Mouse (Mus musculus): ENCODE results near the gene Gck. TPM values are rescaled to one million over a fixed set of nuclear protein-coding genes. Genes with fewer than 3 reads are reported as not detected.

Gck gene
- polyA plus RNA-seq, 1 experiment from 2014 or later: 1.2 TPM

- no peak for DNase-seq (ENCODE audit: low spot score)
- no peak for ATAC-seq
- Histone ChIP-seq H3K36me3 (ENCODE audit: insufficient read depth, low read length) (no peaks in the 10 kb centered on the region), H3K9me3 (ENCODE audit: low read length) (no peaks in the 10 kb centered on the region), H3K4me1 (ENCODE audit: insufficient read depth, low read depth, low read length) (no peaks in the 10 kb centered on the region), H3K4me3 (ENCODE audit: low read depth, low read length) (no peak overlapping the region), H3K27ac (ENCODE audit: low read length) (no peak overlapping the region), H3K27me3 (replicated peaks; ENCODE audit: insufficient read depth, low read length) (no peaks in the 10 kb centered on the region), H3K9ac (replicated peaks; ENCODE audit: low read depth) (no peak overlapping the region), H3K4me2 (replicated peaks; ENCODE audit: low read depth, low read length) (no peak overlapping the region)
- TF ChIP-seq CTCF (IDR thresholded peaks at IDR 0.05) (no peak), EP300 (IDR thresholded peaks at IDR 0.05) (no peak)
- 18% methylated on average over 9 of the region's 9 CpGs for WGBS
These were observed 26.2 kb upstream of the Gck start for GRCm38 (mm10) chr11:5976106-5976505.

DNA sequence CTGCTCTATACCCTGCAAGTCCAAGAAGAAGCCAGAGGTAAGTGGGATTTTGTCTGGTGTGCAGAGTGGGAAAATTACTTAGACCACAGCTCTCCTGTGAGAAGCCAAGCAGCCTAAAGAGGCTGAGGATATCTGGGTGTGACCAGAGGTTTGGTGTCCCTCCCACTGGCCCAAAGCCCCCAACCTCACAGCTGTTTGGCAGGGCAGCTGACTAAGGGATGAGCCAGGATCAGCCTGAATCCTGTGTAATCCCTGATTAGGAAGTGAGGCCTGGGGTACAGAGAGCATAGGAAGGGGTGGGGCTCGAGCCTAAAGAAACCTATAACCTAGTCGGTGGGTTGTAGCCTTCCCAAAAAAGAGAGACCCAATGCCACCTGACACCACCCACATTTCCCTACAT lies 25.2 kb upstream of the Gck start:
- Histone ChIP-seq H3K9me3 (ENCODE audit: low read length) (no peaks in the 10 kb centered on the region), H3K4me3 (ENCODE audit: low read depth, low read length) (no peak overlapping the region), H3K27ac (ENCODE audit: low read length) (no peak overlapping the region), H3K36me3 (ENCODE audit: insufficient read depth, low read length) (no peaks in the 10 kb centered on the region), H3K27me3 (replicated peaks; ENCODE audit: insufficient read depth, low read length) (no peaks in the 10 kb centered on the region), H3K4me2 (replicated peaks; ENCODE audit: low read depth, low read length) (no peak overlapping the region), H3K9ac (replicated peaks; ENCODE audit: low read depth) (no peak overlapping the region), H3K4me1 (ENCODE audit: insufficient read depth, low read depth, low read length) (no peaks in the 10 kb centered on the region)
- TF ChIP-seq EP300 (IDR thresholded peaks at IDR 0.05) (no peak), CTCF (IDR thresholded peaks at IDR 0.05) (no peak)
- ATAC-seq: no peak
- 65% methylated on average over 2 of the region's 2 CpGs for WGBS
- DNase-seq (ENCODE audit: low spot score): no peak

GRCm38 (mm10) chr11:5974053-5974452 lies 24.2 kb upstream of the Gck start:
- TF ChIP-seq CTCF (IDR thresholded peaks at IDR 0.05): no peak
- no peak for TF ChIP-seq EP300 (IDR thresholded peaks at IDR 0.05)
- Histone ChIP-seq H3K4me2 (replicated peaks; ENCODE audit: low read depth, low read length) (no peak overlapping the region), H3K36me3 (ENCODE audit: insufficient read depth, low read length) (no peaks in the 10 kb centered on the region), H3K4me1 (ENCODE audit: insufficient read depth, low read depth, low read length) (no peaks in the 10 kb centered on the region), H3K27ac (ENCODE audit: low read length) (no peak overlapping the region), H3K27me3 (replicated peaks; ENCODE audit: insufficient read depth, low read length) (no peaks in the 10 kb centered on the region), H3K9me3 (ENCODE audit: low read length) (no peaks in the 10 kb centered on the region), H3K4me3 (ENCODE audit: low read depth, low read length) (no peak overlapping the region), H3K9ac (replicated peaks; ENCODE audit: low read depth) (no peak overlapping the region)
- no peak for ATAC-seq
- 56% methylated on average over 6 of the region's 6 CpGs for WGBS
- DNase-seq (ENCODE audit: low spot score): no peak

DNA sequence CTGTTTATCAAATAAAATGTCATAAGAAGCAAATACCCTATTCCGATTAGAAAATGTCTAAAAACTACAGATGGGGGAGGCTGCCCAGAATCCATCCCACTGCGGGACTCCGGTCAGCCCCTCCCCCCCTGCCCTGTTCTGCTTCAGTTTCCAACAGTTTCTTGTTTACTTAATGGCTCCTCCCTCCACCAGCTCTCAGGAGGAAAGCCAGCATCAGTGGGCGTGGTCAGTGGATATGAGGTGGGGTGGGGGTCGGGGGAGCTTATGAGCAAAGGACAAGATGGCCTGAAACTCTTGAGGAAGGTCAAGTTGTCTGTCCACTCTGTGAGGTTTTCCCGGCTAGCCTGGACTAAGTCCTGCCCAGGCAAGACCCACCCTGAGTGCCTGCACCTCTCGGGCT lies 23.3 kb upstream of the Gck start:
- WGBS: 25% methylated on average over 7 of the region's 7 CpGs
- DNase-seq (ENCODE audit: low spot score) (no peak), ATAC-seq (no peak)
- Histone ChIP-seq H3K27me3 (replicated peaks; ENCODE audit: insufficient read depth, low read length) (no peaks in the 10 kb centered on the region), H3K9me3 (ENCODE audit: low read length) (no peaks in the 10 kb centered on the region), H3K27ac (ENCODE audit: low read length) (no peak overlapping the region), H3K4me1 (ENCODE audit: insufficient read depth, low read depth, low read length) (no peaks in the 10 kb centered on the region), H3K36me3 (ENCODE audit: insufficient read depth, low read length) (no peaks in the 10 kb centered on the region), H3K9ac (replicated peaks; ENCODE audit: low read depth) (no peak overlapping the region), H3K4me2 (replicated peaks; ENCODE audit: low read depth, low read length) (no peak overlapping the region), H3K4me3 (ENCODE audit: low read depth, low read length) (no peak overlapping the region)
- no peak for TF ChIP-seq CTCF (IDR thresholded peaks at IDR 0.05)
- TF ChIP-seq EP300 (IDR thresholded peaks at IDR 0.05): no peak

GRCm38 (mm10) chr11:5971202-5971601 lies 21.3 kb upstream of the Gck start:
- no peak for ATAC-seq
- TF ChIP-seq EP300 (IDR thresholded peaks at IDR 0.05): no peak
- no peak for TF ChIP-seq CTCF (IDR thresholded peaks at IDR 0.05)
- Histone ChIP-seq H3K4me1 (ENCODE audit: insufficient read depth, low read depth, low read length) (no peaks in the 10 kb centered on the region), H3K27me3 (replicated peaks; ENCODE audit: insufficient read depth, low read length) (no peaks in the 10 kb centered on the region), H3K27ac (ENCODE audit: low read length) (no peak overlapping the region), H3K9me3 (ENCODE audit: low read length) (no peaks in the 10 kb centered on the region), H3K36me3 (ENCODE audit: insufficient read depth, low read length) (no peaks in the 10 kb centered on the region), H3K4me3 (ENCODE audit: low read depth, low read length) (no peak overlapping the region), H3K4me2 (replicated peaks; ENCODE audit: low read depth, low read length) (no peak overlapping the region), H3K9ac (replicated peaks; ENCODE audit: low read depth) (no peak overlapping the region)
- no peak for DNase-seq (ENCODE audit: low spot score)
- WGBS: 53% methylated on average over 7 of the region's 7 CpGs

DNA sequence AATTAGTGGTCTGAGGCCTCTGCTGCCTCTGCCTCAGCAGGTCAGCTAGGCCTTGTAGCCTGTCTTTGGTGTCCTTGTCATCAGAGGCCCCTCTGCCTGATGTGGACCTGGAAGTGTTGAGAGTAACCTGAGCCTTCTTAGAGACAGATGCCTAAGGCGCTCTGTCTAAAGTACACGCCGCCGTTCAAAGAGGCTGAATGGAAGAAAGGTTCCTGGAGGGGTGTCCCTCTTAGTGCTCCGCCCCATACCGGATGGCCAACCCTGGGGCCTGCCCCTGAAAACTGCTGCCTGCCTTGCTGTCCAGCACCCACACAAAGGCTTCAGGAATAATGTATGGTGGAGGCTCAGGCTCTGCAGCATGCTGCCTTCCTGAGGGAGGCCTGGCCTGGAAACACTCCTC lies 18.3 kb upstream of the Gck start:
- no peak for DNase-seq (ENCODE audit: low spot score)
- Histone ChIP-seq H3K27me3 (replicated peaks; ENCODE audit: insufficient read depth, low read length) (no peaks in the 10 kb centered on the region), H3K4me2 (replicated peaks; ENCODE audit: low read depth, low read length) (no peak overlapping the region), H3K4me1 (ENCODE audit: insufficient read depth, low read depth, low read length) (no peaks in the 10 kb centered on the region), H3K27ac (ENCODE audit: low read length) (no peak overlapping the region), H3K4me3 (ENCODE audit: low read depth, low read length) (no peak overlapping the region), H3K36me3 (ENCODE audit: insufficient read depth, low read length) (peaks cover 14% of the 10 kb centered on the region; the same call in 1 of the 2 replicates), H3K9ac (replicated peaks; ENCODE audit: low read depth) (no peak overlapping the region), H3K9me3 (ENCODE audit: low read length) (no peaks in the 10 kb centered on the region)
- WGBS: 62% methylated on average over 6 of the region's 6 CpGs
- TF ChIP-seq CTCF (IDR thresholded peaks at IDR 0.05): no peak
- TF ChIP-seq EP300 (IDR thresholded peaks at IDR 0.05): no peak
- ATAC-seq: no peak

DNA sequence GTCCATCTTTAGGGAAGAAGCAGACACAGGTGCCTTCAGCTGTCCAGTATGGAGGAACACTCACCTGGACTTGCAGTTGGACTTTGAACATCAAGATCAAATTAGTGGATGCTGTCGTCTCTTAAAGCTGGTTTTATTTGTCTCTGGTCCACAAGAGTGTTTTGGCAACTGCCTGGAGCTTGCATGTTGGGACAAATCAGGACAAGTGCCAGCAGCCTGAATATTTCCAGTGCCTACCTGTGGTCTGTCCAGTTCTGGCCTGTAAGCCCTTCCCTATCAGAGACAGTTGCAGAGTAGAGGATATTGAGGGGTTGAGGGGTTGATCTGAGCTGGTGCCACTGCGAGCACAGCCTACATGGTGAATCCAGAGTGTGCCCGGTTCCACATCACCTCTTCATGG lies 16.9 kb upstream of the Gck start:
- Histone ChIP-seq H3K36me3 (ENCODE audit: insufficient read depth, low read length) (peaks cover 29% of the 10 kb centered on the region), H3K27ac (ENCODE audit: low read length) (no peak overlapping the region), H3K9ac (replicated peaks; ENCODE audit: low read depth) (no peak overlapping the region), H3K9me3 (ENCODE audit: low read length) (no peaks in the 10 kb centered on the region), H3K4me2 (replicated peaks; ENCODE audit: low read depth, low read length) (no peak overlapping the region), H3K4me1 (ENCODE audit: insufficient read depth, low read depth, low read length) (no peaks in the 10 kb centered on the region), H3K4me3 (ENCODE audit: low read depth, low read length) (no peak overlapping the region), H3K27me3 (replicated peaks; ENCODE audit: insufficient read depth, low read length) (no peaks in the 10 kb centered on the region)
- 92% methylated on average over 3 of the region's 3 CpGs for WGBS
- ATAC-seq (no peak), DNase-seq (ENCODE audit: low spot score) (no peak)
- TF ChIP-seq CTCF (IDR thresholded peaks at IDR 0.05) (no peak), EP300 (IDR thresholded peaks at IDR 0.05) (no peak)
